Mouse (Mus musculus) liver, embryonic 14 days (tissue): ENCODE data around the gene Tssk1. TPM values are rescaled to one million over a fixed set of nuclear protein-coding genes. Genes with fewer than 3 reads are reported as not detected.

ENCODE experiments used
- polyA plus RNA-seq: library from polyadenylated mRNA; depleted of rRNA; stranded (reverse); fragments of >200 nt; gene quantifications from 2 replicates; pipeline ENCODE4 v1.2.3, GENCODE M21; 2012; rRNA removed

Gene Tssk1
- 0.01 TPM in 1 of 2 replicates, not detected in the other for polyA plus RNA-seq

GRCm38 (mm10) chr16:17893923-17894322 is at the start of gene Tssk1:
Gene Tssk1 (plus strand): TSS chr16:17894223.

GRCm38 (mm10) chr16:17891567-17891959 is 2.5 kb upstream of the Tssk1 start, which contains the start of gene Gm20518:
Gene Gm20518 (minus strand): TSS chr16:17891671.

GRCm38 (mm10) chr16:17898462-17898861 is 4.4 kb downstream of the Tssk1 start, which contains the start of the genes Dgcr2 and Tssk2:
Gene Dgcr2 (minus strand): TSS chr16:17898562.
Gene Tssk2 (plus strand): TSS chr16:17898637.

GRCm38 (mm10) chr16:17911052-17911595 is 17.1 kb downstream of the Tssk1 start, which contains the start of gene Ess2:
Gene Ess2 (minus strand): TSS chr16:17911348.

GRCm38 (mm10) chr16:17914307-17915249 is 20.6 kb downstream of the Tssk1 start, which contains the start of gene Gsc2:
Gene Gsc2 (minus strand): TSS chr16:17915059.

GRCm38 (mm10) chr16:17928087-17928580 is 34.1 kb downstream of the Tssk1 start, which contains the start of gene Slc25a1:
Gene Slc25a1 (minus strand): TSS chr16:17928219.

Other genes with a start within 250 kb of the Tssk1 start
- gene Ccdc74a, start 247.8 kb upstream of the Tssk1 start, polyA plus RNA-seq, result 1.7 and 2.2 TPM in 2 replicates
- 15.1 and 18.3 TPM in 2 replicates for gene Med15, start 161.3 kb upstream of the Tssk1 start, polyA plus RNA-seq
- gene Klhl22, start 134.6 kb upstream of the Tssk1 start, polyA plus RNA-seq, result 11.3 and 11.4 TPM in 2 replicates
- gene Scarf2, start 96.9 kb upstream of the Tssk1 start, polyA plus RNA-seq, result 2.8 and 3.5 TPM in 2 replicates
- not detected in 2 replicates for gene B830017H08Rik, start 61.1 kb upstream of the Tssk1 start, polyA plus RNA-seq
- 0.90 and 1.5 TPM in 2 replicates for gene Car15, start 55.9 kb upstream of the Tssk1 start, polyA plus RNA-seq
- 0.16 and 0.27 TPM in 2 replicates for gene Gm20518, start 2.6 kb upstream of the Tssk1 start, polyA plus RNA-seq
- gene Dgcr2, start 4.3 kb downstream of the Tssk1 start, polyA plus RNA-seq, result 13.4 and 14.7 TPM in 2 replicates
- not detected in 2 replicates for gene Tssk2, start 4.4 kb downstream of the Tssk1 start, polyA plus RNA-seq
- gene Ess2, start 17.1 kb downstream of the Tssk1 start, polyA plus RNA-seq, result 7.5 and 7.8 TPM in 2 replicates
- not detected in 2 replicates for gene Gsc2, start 20.8 kb downstream of the Tssk1 start, polyA plus RNA-seq
- gene Slc25a1, start 34.0 kb downstream of the Tssk1 start, polyA plus RNA-seq, result 31.6 and 36.1 TPM in 2 replicates
- 0.33 and 0.36 TPM in 2 replicates for gene Vpreb2, start 86.2 kb downstream of the Tssk1 start, polyA plus RNA-seq
- gene Dgcr6, start 158.6 kb downstream of the Tssk1 start, polyA plus RNA-seq, result 12.9 TPM in 2 replicates
- 5.1 and 5.4 TPM in 2 replicates for gene Prodh, start 196.0 kb downstream of the Tssk1 start, polyA plus RNA-seq
- gene Rtn4r, start 233.4 kb downstream of the Tssk1 start, polyA plus RNA-seq, result 0.49 and 0.62 TPM in 2 replicates